Mouse (Mus musculus): ENCODE results near the gene Nipbl.
"Not testable (repeated sequence)": the region's sequence is repeated elsewhere in the genome, so short reads cannot be mapped to it uniquely, and the experiment has no call there.

Gene Nipbl

GRCm38 (mm10) chr15:8443926-8444889 is at the start of gene Nipbl:
Gene Nipbl, minus strand, starts transcription at chr15:8444463.
- peak; percentile 95 for DNase-seq

DNA sequence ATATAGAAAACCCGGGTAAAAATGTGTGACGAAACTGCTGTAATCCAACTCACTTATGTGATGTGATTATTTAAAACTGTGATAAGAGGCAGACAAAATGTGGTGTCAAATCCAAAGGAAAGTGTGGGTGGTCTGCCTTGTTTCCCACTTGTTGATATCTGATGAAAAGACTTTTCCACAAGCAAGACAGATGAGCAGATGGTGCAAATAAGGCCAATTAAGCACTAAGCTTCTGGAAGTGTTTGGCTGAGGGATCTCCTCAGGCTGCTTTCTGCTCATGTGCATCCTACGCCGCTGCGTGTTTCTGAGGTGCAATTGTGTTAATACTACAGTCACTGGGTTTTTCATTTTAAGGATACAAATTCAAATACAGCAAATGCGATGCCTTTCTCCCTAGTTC is 41.0 kb upstream of the Nipbl start:
- DNase-seq: no peak

GRCm38 (mm10) chr15:8469006-8469575 is 24.8 kb upstream of the Nipbl start:
- no peak for DNase-seq

DNA sequence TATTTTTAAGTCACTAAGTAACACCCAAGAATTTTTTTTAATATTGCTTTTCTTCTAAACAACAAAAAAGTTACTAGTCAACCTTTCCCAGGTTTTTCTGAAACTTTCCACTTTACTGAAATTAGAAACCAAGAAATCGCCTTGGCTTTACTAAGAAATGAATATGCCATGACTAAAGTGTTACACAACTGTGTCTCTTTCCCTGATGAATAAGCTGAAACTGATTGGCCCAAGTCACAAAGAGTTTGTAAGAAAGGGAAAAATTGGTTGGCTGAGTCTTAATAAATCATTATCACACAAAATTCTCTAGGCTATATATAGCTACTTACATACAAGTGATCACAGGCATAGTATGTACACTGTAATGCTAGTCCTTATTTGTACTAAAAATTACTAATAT is 19.3 kb upstream of the Nipbl start:
- DNase-seq: no peak

DNA sequence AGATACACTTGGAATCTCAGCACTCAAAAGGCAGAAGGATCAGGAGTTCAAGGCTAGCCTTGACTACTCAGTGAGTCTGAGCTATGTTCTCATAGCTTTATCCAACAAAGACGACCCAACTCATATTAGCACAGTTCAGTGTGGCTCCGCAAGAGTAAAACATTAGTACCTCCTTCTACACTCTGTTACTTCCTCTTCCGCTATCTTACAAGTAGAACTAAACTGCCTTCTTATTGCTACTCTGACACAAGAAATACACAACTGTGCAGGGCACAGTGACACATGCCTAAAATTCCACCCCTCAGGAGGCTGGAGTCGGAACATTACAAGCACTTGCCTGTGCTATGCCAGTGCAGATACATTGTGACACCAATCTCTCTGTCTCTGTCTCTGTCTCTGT is 18.5 kb upstream of the Nipbl start:
- DNase-seq: no peak

DNA sequence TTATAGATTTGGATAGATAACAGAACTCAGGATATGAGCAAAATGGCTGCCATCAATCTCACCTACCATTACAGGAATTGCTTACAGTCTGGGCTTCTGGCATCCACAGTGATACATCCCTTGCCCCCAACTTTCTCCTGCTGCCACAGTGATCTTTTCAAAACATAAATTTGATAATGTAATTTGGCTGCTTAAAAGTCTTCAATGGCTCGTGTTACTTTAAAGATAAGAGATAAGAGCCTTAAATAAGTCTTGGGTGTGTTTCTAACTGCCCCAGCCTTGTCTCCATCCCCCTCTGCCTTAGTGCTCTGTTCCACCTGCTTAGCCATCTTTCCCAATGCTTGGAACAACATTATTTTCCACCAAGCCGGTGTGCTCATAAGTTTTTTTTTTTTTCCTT is 16.6 kb upstream of the Nipbl start:
- no peak for DNase-seq

GRCm38 (mm10) chr15:8459979-8460378 is 15.7 kb upstream of the Nipbl start:
- DNase-seq: no peak

DNA sequence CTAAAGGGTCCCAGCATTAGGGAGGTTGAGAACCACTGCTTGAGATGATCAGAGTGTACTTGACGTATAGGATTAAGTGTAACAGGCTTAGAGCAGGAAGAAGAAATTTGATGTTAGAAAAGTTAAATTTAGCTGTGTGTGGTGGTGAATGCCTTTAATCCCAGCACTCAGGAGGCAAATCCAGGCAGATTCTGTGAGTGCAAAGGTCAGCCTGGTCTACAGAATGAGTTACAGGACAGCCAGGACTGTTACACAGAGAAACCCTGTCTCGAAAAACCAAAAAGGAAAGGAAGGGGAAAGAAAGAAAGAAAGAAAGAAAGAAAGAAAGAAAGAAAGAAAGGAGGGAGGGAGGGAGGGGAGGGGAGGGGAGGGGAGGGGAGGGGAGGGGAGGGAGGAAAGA is 12.0 kb upstream of the Nipbl start:
- not testable (repeated sequence) for DNase-seq

GRCm38 (mm10) chr15:8455486-8455885 is 11.2 kb upstream of the Nipbl start:
- DNase-seq: no peak

GRCm38 (mm10) chr15:8451071-8451470 is 6.8 kb upstream of the Nipbl start:
- peak; percentile 87 for DNase-seq

DNA sequence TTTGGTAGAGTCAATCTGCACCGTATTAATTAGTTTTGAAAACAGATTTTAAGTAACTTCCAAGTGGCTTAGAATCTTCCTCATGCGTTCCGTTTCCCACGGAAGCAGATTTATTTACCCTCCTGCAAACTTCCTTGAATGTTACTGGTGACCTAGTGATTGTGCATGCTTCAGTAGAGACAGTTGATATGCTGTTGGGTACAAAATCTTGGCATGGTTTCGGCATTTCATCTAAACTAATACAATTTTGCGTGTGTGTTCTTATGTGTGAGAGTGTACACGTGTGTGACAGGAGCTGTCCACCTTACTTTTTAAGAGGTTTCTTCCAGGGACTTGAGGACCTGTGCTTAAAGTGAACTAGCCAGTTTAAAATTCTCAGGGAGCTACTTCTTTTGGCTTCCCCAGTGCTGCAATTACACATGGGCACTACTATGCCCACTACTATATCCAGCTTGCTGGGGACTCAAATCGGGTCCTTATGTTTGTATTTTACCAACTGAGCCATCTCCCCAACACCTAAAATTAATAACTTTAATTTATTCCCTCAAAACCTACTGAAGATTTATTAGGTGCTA is 3.0 kb upstream of the Nipbl start:
- DNase-seq: no peak

- peak; percentile 68 for DNase-seq
Measured at GRCm38 (mm10) chr15:8446435-8446834, 2.2 kb upstream of the Nipbl start.

DNA sequence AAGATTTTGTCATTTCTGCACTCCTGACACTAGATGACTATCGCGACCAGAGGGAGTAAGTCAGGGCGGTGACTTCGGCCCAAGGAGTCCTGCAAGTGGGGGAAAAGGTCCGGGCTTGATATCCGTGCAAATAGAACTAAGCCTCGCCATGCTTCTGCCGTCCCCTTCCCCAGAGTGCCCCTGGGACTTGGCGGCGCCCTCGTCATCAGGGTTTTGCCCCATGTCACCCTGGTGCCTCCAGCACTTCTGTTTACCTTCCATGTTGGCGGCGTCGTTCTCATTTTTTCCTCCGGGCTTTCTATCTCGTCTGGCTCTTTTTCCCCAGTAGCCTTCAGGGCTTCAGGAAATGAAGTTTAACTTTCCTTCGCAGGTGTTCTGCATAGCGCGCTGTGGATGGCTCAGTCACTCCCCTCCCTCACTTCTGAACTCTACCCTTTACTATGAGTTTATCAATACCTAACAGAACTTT is 1.7 kb upstream of the Nipbl start:
- DNase-seq: peak; percentile 15

DNA sequence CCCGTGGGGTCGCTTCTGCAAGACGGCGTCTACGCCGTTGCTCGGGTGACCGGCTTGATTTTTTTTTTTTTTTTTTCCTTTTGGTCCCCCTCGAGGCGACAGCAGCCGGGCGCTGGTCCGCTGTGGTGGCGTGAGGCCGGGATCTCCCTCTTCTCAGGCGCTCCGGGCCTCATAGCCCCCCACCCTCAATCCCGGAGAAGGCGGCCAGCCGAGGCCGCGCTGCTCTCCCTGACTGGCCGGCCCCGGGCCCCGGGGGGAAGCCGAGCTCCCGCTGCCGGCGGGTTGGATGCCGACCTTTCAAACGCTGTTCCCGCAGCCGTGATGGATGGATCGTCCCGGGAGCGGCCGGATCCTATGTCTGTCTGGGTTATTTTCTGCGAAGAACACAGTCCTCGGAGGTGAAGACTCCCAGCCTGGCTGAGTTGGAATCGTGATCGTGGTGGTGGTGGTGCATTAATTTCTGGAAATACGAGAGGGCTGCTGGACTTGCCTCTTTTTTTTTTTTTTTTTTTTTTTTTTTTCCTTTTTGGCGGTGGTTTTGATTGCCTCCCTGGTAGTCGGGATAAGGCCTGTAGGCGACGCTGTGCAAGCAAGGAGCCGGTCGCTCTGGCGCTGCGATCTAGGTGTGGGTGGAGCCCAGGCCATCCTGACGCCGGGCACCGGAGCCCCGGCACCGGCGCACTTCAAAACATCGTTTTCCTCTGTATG is 781 bp upstream of the Nipbl start:
- DNase-seq: peak; percentile 90

GRCm38 (mm10) chr15:8443168-8443925 is 916 bp downstream of the Nipbl start:
- peak; percentile 69 for DNase-seq

DNA sequence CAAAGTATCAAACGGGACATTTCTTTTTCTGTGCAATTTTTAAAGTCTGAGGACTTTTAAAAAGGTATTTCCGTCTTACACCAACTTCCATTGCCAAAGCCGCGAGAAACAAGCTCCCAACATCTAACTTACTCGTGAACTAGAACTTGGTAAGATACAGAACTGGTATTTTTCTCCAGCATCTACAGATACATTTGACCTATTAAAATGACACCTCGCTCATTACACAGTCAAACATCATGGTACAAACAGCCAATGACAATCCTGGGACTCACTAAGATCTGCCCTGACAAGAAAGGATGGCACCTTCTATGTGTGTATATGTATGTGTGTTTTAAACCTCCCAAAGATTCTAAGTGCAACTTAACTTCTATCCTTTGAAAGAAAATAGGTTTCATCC is 1.5 kb downstream of the Nipbl start:
- no peak for DNase-seq

DNA sequence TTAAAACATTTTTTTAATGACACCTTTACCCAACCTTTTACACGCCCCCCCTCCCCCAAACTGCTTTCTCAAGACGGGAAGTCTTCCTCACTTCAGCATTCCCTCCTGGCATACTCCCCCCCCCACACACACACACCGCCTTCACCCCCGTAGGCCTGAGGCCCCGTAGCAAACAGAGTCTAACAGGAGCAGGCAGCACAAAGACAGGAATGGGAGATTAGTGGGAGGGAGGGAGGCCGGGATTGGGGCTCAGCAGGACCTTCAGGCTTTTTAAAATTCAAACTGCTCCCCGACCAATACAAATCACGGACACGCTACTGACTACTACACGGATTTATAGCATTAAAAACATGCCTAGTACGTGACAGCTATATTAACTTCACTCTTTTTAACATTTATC is 2.1 kb downstream of the Nipbl start:
- DNase-seq: peak; percentile 23

- no peak for DNase-seq
Measured at GRCm38 (mm10) chr15:8433239-8433947, 10.9 kb downstream of the Nipbl start.

GRCm38 (mm10) chr15:8432534-8432933 is 11.7 kb downstream of the Nipbl start:
- DNase-seq: no peak

DNA sequence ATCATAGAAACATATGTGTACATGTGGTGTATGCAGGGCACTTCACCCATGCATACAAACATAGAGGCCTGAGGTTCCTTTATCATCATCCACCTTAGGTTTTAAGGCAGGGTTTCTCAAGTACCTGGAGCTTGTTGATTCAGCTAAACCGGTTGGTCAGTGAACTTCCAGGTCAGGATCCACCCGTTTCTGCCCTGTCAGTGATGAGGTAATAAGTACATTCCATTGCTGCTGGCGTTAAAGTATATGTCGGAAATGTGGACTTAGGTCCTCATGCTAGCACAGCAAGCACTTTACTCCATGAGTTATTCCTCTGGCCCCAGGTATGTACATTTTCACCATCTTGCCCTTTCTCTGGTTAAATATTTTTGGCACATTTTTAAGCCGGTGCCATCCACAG is 14.8 kb downstream of the Nipbl start:
- DNase-seq: peak; percentile 49

DNA sequence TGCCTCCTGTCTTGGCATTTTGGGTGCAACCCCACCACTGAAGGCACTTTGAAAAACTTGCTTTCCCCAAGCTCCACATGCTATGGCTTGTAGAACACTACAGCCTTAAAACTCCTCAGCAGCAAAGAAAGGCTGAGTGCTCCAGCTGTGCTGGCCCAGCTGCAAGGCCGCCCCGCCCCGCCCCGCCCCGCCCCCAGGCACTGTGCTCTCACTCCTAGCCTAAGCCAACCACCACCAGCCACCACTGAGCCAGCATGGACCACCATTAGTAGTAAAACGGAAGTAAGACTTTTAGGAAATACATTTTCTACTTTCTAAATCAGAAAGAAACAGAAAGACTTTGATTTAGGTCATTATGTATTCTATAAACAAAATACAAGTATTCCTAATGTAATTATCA is 23.4 kb downstream of the Nipbl start:
- no peak for DNase-seq
